Mouse (Mus musculus): ENCODE results near the gene Tmem59l.
"Not testable (repeated sequence)": the region's sequence is repeated elsewhere in the genome, so short reads cannot be mapped to it uniquely, and the experiment has no call there.

DNA sequence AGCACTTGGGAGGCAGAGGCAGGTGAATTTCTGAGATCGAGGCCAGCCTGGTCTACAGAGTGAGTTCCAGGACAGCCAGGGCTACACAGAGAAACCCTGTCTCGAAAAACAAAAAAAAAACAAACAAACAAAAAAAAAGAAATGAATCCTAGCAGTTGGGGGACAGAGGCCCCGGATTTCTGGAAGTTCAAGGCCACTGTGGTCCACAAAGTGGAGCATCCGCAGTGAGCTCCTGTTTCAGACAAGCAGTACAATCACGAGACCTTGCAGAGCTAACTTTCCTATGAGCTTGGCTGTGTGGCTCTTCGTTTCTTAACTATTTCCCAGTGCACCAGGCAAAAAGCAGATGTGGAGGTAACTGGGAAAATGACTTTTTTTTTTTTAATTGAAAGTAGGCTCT lies 24.0 kb upstream of the Tmem59l start:
- not testable (repeated sequence) for TF ChIP-seq CTCF (IDR thresholded peaks at IDR 0.05; ENCODE audit: low read depth, low read length); POLR2AphosphoS5 (IDR thresholded peaks at IDR 0.05; ENCODE audit: insufficient replicate concordance, low read depth, low read length)

Data from G1E (cell line).